Mouse (Mus musculus): ENCODE measurements at regions not wholly inside any gene's neighbourhood (a gene's known extent, or its start where the extent isn't known, plus 50 kb on each side); places are given as distances from the start of the nearest gene placed in this dataset.

DNA sequence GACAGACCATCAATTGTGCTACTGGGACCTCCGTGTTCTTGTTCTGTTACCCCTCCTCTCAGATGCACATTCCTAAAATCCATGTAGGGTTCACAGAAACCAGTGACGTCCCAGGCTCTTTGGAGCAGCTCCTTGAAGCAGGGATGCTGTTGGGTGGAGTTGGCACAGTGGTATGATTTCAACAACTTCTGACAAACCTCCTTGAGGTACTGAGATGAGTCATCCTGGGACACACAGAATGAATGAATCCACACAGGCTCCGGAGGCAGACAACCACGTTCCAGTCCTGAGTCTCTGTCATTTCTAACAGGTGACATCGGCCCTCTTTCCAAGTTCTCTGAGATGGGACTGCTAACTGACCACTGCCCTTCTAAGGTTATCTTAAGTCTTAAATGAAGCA, 360.2 kb downstream of the Rps15a start:
- TF ChIP-seq CTCF (IDR thresholded peaks at IDR 0.05; ENCODE audit: borderline replicate concordance, control insufficient read depth, extremely low read depth, insufficient read depth, low read length, poor library complexity) (no peak), POLR2A (IDR thresholded peaks at IDR 0.05; ENCODE audit: control insufficient read depth, extremely low read depth, insufficient read depth, low read length, poor library complexity) (no peak)

Measured in thymus, adult 2 months (tissue).